Mouse (Mus musculus) embryonic facial prominence, embryonic 15.5 days (tissue): ENCODE measurements around the gene Rab27a. TPM values are rescaled to one million over a fixed set of nuclear protein-coding genes. Genes with fewer than 3 reads are reported as not detected.
A peak's percentile ranks its signal among the peaks of the same experiment; 100 is the strongest.
"Not testable (repeated sequence)": the region's sequence is repeated elsewhere in the genome, so short reads cannot be mapped to it uniquely, and the experiment has no call there.

Source experiments
- ATAC-seq: fragments of 200-750 bp; cut with Nextera tagmentation; 2 replicates; pipeline ENCODE4 v1.8.0; 2017; ENCODE audit warnings: low read depth, moderate TSS enrichment; ENCODE audit not compliant: insufficient number of reproducible peaks, low FRiP score, low TSS enrichment
- H3K27ac ChIP-seq: fragments of 300-500 bp; sonication (generic); replicated peaks from 2 replicates; pipeline ENCODE4 v1.5.1; 2015; ENCODE audit warnings: mild to moderate bottlenecking, inconsistent platforms
- H3K27me3 ChIP-seq: fragments of 300-500 bp; sonication (generic); 2 replicates; pipeline ENCODE4 v1.6.1; 2015; ENCODE audit warnings: inconsistent platforms
- H3K36me3 ChIP-seq: fragments of 300-500 bp; sonication (generic); 2 replicates; pipeline ENCODE4 v1.6.1; 2015; ENCODE audit warnings: mild to moderate bottlenecking, inconsistent platforms
- H3K4me1 ChIP-seq: fragments of 300-500 bp; sonication (generic); 2 replicates; pipeline ENCODE4 v1.6.1; 2015; ENCODE audit warnings: inconsistent platforms
- H3K4me2 ChIP-seq: fragments of 300-500 bp; sonication (generic); replicated peaks from 2 replicates; pipeline ENCODE4 v1.6.1; 2015; ENCODE audit warnings: mild to moderate bottlenecking, inconsistent platforms
- H3K4me3 ChIP-seq: fragments of 300-500 bp; sonication (generic); replicated peaks from 2 replicates; pipeline ENCODE4 v1.5.1; 2015; ENCODE audit warnings: mild to moderate bottlenecking, inconsistent platforms
- H3K9ac ChIP-seq: fragments of 300-500 bp; sonication (generic); 2 replicates; pipeline ENCODE4 v1.6.1; 2015; ENCODE audit warnings: inconsistent platforms
- H3K9me3 ChIP-seq: fragments of 300-500 bp; sonication (generic); replicated peaks from 2 replicates; pipeline ENCODE4 v1.6.1; 2016; ENCODE audit warnings: inconsistent platforms
- WGBS: fragments of 180-500 bp; shearing (Covaris S2); methylation state at CpG from one replicate; pipeline ENCODE4 v1.1.7; 2015; 5-methylcytosine and 5-hydroxymethylcytosine counted together
- polyA plus RNA-seq: library from polyadenylated mRNA; unstranded; fragments of >200 nt; fragmentation: Nextera tagmentation; extraction: Ambion mirVana; gene quantifications from 2 replicates; pipeline ENCODE4 v1.2.1, GENCODE M21; 2015

Rab27a gene
- polyA plus RNA-seq, 1 experiment from 2014 or later = 9.5 TPM

DNA sequence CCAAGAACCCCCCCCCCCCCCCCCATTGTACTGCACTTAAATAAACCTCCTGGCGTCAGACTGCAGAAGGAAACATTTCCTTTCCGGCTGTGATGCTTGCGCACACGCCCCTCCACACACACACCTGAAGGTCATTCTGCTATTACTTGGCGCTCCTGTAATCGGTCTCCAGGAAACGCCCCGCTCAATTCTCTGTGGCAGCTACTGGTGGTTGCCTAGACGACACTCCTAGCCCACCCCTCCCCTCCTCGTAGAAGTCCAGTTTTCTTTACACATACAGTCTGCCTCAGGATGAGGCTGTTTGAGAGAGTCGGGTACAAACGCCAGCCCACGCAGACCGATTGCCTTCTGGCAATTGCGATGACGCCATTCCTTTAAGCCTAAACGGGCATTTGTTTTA is 49.9 kb downstream of the Rab27a start:
- 42% methylated on average over 17 of the region's 17 CpGs for WGBS
- 0 out of 2 replicates have a peak, but pooled peaks have one; percentile 22 for ATAC-seq

DNA sequence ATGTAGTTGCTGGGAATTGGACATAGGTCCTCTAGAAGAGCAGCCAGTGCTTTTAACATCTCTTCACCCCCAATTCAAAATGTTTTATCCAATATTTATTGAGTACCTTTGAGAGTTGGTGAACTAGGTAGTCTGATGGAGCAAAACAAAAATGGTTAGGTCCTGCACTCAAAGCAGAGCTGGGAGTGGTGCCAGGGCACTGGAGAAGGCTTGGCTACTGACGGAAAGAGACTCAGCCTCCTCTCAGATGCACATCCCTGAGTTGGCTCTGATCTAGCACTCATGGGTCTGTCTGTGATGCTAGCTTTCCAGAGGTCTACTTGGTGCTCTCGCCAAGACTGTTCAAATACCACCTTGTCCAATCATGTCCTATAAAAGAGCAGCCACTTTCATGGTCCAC is 53.2 kb downstream of the Rab27a start:
- Histone ChIP-seq H3K9ac (no peak overlapping the region), H3K4me2 (no peak overlapping the region), H3K4me3 (no peak overlapping the region), H3K9me3 (no peaks in the 10 kb centered on the region), H3K36me3 (no peaks in the 10 kb centered on the region), H3K4me1 (no peaks in the 10 kb centered on the region), H3K27ac (no peak overlapping the region), H3K27me3 (peaks cover 14% of the 10 kb centered on the region)
- WGBS = 80% methylated on average over 2 of the region's 2 CpGs
- ATAC-seq = no peak

More for the DNA sequence above, 49.9 kb downstream of the Rab27a start:
- H3K9ac ChIP-seq = no peak overlapping the region
- H3K4me1 ChIP-seq = no peaks in the 10 kb centered on the region
- H3K36me3 ChIP-seq = no peaks in the 10 kb centered on the region
- H3K4me2 ChIP-seq = no peak overlapping the region
- H3K9me3 ChIP-seq = no peaks in the 10 kb centered on the region
- H3K27me3 ChIP-seq = no peaks in the 10 kb centered on the region
- H3K27ac ChIP-seq = no peak overlapping the region
- no peak overlapping the region for H3K4me3 ChIP-seq

GRCm38 (mm10) chr9:73101536-73101935 is 56.9 kb downstream of the Rab27a start, which contains the start of gene Khdc3:
Gene Khdc3, plus strand, starts transcription at chr9:73101836.
- Histone ChIP-seq H3K4me2 (no peak within 1 kb of the TSS), H3K27me3 (peaks cover 31% of the 10 kb centered on the region), H3K9me3 (no peaks in the 10 kb centered on the region), H3K4me1 (peaks cover 7% of the 10 kb centered on the region; the same call in 1 of the 2 replicates), H3K36me3 (no peaks in the 10 kb centered on the region), H3K27ac (no peak within 1 kb of the TSS), H3K4me3 (no peak within 1 kb of the TSS), H3K9ac (no peak within 1 kb of the TSS)
- 78% methylated on average over 5 of the region's 5 CpGs for WGBS
- ATAC-seq = no peak

DNA sequence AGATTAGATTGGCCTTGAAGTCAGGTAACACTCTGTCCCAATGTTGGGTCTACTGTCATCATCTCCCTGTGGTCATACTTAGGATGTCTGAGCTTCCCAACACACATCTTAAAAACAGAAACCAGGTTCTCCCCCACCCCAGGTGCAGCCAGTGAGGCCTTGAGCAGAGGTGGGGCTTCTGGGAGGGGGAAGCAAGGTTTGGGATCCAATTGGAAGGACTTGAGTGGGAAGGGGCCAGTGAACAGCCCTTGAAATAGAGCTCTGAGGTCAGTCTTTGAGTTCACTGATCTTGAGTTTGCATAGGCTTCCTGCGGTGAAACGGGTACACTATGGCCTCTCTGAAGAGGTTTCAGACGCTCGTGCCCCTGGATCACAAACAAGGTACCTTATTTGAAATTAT is 57.5 kb downstream of the Rab27a start, which contains the start of gene Gm20509:
Gene Gm20509 (plus strand): TSS at position 290 of the 400 bp plus-strand sequence.
- ATAC-seq = no peak
- Histone ChIP-seq H3K36me3 (no peaks in the 10 kb centered on the region), H3K9ac (peak within 1 kb of the TSS; percentile 29; the same call in 1 of the 2 replicates), H3K9me3 (no peaks in the 10 kb centered on the region), H3K4me3 (peak within 1 kb of the TSS; percentile 45), H3K27me3 (peaks cover 31% of the 10 kb centered on the region), H3K4me1 (peaks cover 7% of the 10 kb centered on the region; the same call in 1 of the 2 replicates), H3K4me2 (peak within 1 kb of the TSS; percentile 87), H3K27ac (no peak within 1 kb of the TSS)
- WGBS = 89% methylated on average over 4 of the region's 4 CpGs

- Histone ChIP-seq H3K9ac (peak overlapping the region; percentile 29; the same call in 1 of the 2 replicates), H3K36me3 (no peaks in the 10 kb centered on the region), H3K4me1 (peaks cover 7% of the 10 kb centered on the region; the same call in 1 of the 2 replicates), H3K27me3 (peaks cover 31% of the 10 kb centered on the region), H3K27ac (no peak overlapping the region), H3K4me2 (peak overlapping the region; percentile 87), H3K9me3 (no peaks in the 10 kb centered on the region), H3K4me3 (peak overlapping the region; percentile 45)
- 8% methylated on average over 60 of the region's 60 CpGs for whole genome bisulfite sequencing
- ATAC-seq = no peak
Observed at GRCm38 (mm10) chr9:73103159-73103879, 58.7 kb downstream of the Rab27a start.

DNA sequence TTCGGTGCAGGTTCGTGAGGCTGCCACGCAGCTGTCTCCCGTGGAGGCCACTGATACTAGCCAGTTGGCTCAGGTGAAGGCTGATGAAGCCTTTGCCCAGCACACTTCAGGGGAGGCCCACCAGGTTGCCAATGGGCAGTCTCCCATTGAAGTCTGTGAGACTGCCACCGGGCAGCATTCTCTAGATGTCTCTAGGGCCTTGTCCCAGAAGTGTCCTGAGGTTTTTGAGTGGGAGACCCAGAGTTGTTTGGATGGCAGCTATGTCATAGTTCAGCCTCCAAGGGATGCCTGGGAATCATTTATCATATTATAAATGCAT is 59.2 kb downstream of the Rab27a start:
- Histone ChIP-seq H3K4me2 (peak overlapping the region; percentile 87), H3K36me3 (no peaks in the 10 kb centered on the region), H3K4me1 (peaks cover 7% of the 10 kb centered on the region; the same call in 1 of the 2 replicates), H3K27ac (no peak overlapping the region), H3K9ac (peak overlapping the region; percentile 29; the same call in 1 of the 2 replicates), H3K27me3 (peaks cover 31% of the 10 kb centered on the region), H3K9me3 (no peaks in the 10 kb centered on the region), H3K4me3 (peak overlapping the region; percentile 45)
- no peak for ATAC-seq
- WGBS = 43% methylated on average over 5 of the region's 5 CpGs

GRCm38 (mm10) chr9:73105141-73105540 is 60.5 kb downstream of the Rab27a start:
- Histone ChIP-seq H3K9me3 (no peaks in the 10 kb centered on the region), H3K27ac (no peak overlapping the region), H3K9ac (no peak overlapping the region), H3K4me3 (no peak overlapping the region), H3K27me3 (peaks cover 31% of the 10 kb centered on the region), H3K4me1 (peaks cover 7% of the 10 kb centered on the region; the same call in 1 of the 2 replicates), H3K4me2 (no peak overlapping the region), H3K36me3 (no peaks in the 10 kb centered on the region)
- WGBS = 39% methylated on average over 1 of the region's 1 CpGs
- no peak for ATAC-seq

GRCm38 (mm10) chr9:73105771-73106170 is 61.1 kb downstream of the Rab27a start:
- peaks cover 31% of the 10 kb centered on the region for H3K27me3 ChIP-seq
- peaks cover 7% of the 10 kb centered on the region; the same call in 1 of the 2 replicates for H3K4me1 ChIP-seq
- no peaks in the 10 kb centered on the region for H3K9me3 ChIP-seq
- H3K27ac ChIP-seq = no peak overlapping the region
- H3K36me3 ChIP-seq = no peaks in the 10 kb centered on the region
- H3K9ac ChIP-seq = no peak overlapping the region
- no peak overlapping the region for H3K4me3 ChIP-seq
- H3K4me2 ChIP-seq = no peak overlapping the region
- ATAC-seq = no peak

GRCm38 (mm10) chr9:73112919-73113906 is 68.6 kb downstream of the Rab27a start, which contains the start of gene Rsl24d1:
Gene Rsl24d1, plus strand, starts transcription at chr9:73113426.
- WGBS = under 1% methylated on average over 64 of the region's 64 CpGs
- ATAC-seq = peak; percentile 95
- Histone ChIP-seq H3K4me3 (peak within 1 kb of the TSS; percentile 97), H3K9me3 (no peaks in the 10 kb centered on the region), H3K27ac (peak within 1 kb of the TSS; percentile 80), H3K4me2 (peak within 1 kb of the TSS; percentile 58), H3K27me3 (no peaks in the 10 kb centered on the region), H3K36me3 (peaks cover 26% of the 10 kb centered on the region), H3K9ac (peak within 1 kb of the TSS; percentile 85), H3K4me1 (peaks cover 8% of the 10 kb centered on the region)

- not testable (repeated sequence) for H3K27ac ChIP-seq, H3K4me2 ChIP-seq, H3K9me3 ChIP-seq, H3K4me3 ChIP-seq, H3K4me1 ChIP-seq, ATAC-seq, H3K27me3 ChIP-seq, H3K9ac ChIP-seq
- peaks cover 51% of the 10 kb centered on the region for H3K36me3 ChIP-seq
- WGBS = 83% methylated on average over 6 of the region's 6 CpGs
Observed at GRCm38 (mm10) chr9:73116704-73117103, 72.0 kb downstream of the Rab27a start.

DNA sequence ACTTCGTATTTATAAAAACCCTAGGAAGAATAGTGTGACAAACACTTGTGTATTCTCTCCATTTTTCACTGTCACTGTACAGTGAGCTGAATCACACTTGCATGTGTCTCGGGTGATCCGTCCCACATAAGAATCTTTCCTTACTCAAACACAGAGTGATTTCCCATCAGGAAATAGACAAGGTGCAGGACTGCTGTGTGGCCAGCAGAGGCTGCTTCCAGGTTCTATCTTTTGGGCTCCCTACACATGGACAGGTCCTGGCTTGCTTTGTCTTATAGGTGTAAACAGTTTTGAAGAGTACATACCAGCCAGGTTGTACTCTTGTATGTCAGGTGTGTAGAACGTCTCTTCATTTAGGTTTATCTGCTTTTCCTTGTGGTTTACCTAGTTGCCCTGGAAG is 73.4 kb downstream of the Rab27a start:
- H3K9me3 ChIP-seq = no peaks in the 10 kb centered on the region
- ATAC-seq = no peak
- no peak overlapping the region for H3K9ac ChIP-seq
- H3K4me3 ChIP-seq = no peak overlapping the region
- WGBS = 78% methylated on average over 4 of the region's 4 CpGs
- peaks cover 56% of the 10 kb centered on the region for H3K36me3 ChIP-seq
- peaks cover 8% of the 10 kb centered on the region for H3K4me1 ChIP-seq
- H3K4me2 ChIP-seq = no peak overlapping the region
- no peak overlapping the region for H3K27ac ChIP-seq
- H3K27me3 ChIP-seq = no peaks in the 10 kb centered on the region
